Mouse (Mus musculus) duodenum, adult 2 months (tissue): ENCODE measurements around the gene Tfpi. TPM values are rescaled to one million over a fixed set of nuclear protein-coding genes. Genes with fewer than 3 reads are reported as not detected.

Experiments
- polyA plus RNA-seq: library from polyadenylated mRNA; depleted of rRNA; stranded (reverse); fragments of >200 nt; gene quantifications from 2 replicates; pipeline ENCODE4 v1.2.3, GENCODE M21; 2012; ENCODE audit warnings: low replicate concordance; rRNA removed

Gene Tfpi
- polyA plus RNA-seq = 0.21 and 0.54 TPM in 2 replicates

GRCm38 (mm10) chr2:84476577-84476976 is at the start of gene Tfpi:
TSS of gene Tfpi (minus strand) at chr2:84476775.

GRCm38 (mm10) chr2:84425138-84425537 is 51.4 kb downstream of the Tfpi start, which contains the start of gene Calcrl:
TSS of gene Calcrl (minus strand) at chr2:84425411.

Other genes starting within 250 kb of the Tfpi start
- 0.23 and 2.4 TPM in 2 replicates for gene Calcrl, start 51.4 kb downstream of the Tfpi start, polyA plus RNA-seq
- gene Ctnnd1, start 174.0 kb upstream of the Tfpi start, polyA plus RNA-seq = 27.3 and 34.7 TPM in 2 replicates
- gene Btbd18, start 182.3 kb upstream of the Tfpi start, polyA plus RNA-seq = not detected in 2 replicates
- gene Selenoh, start 194.0 kb upstream of the Tfpi start, polyA plus RNA-seq = 40.6 and 43.2 TPM in 2 replicates
- gene Gm28635, start 201.3 kb upstream of the Tfpi start, polyA plus RNA-seq = not detected in 2 replicates
- 3.8 and 7.3 TPM in 2 replicates for gene Med19, start 201.6 kb upstream of the Tfpi start, polyA plus RNA-seq
- 18.5 and 60.4 TPM in 2 replicates for gene Tmx2, start 202.4 kb upstream of the Tfpi start, polyA plus RNA-seq
- 31.5 and 33.1 TPM in 2 replicates for gene Zdhhc5, start 238.4 kb upstream of the Tfpi start, polyA plus RNA-seq